Comparison of ENCODE assay signal across 12 mouse cellular contexts in genomic region chr4:116668145-116668544, GRCm38 (mm10). TPM values are rescaled to one million over a fixed set of nuclear protein-coding genes. Genes with fewer than 3 reads are reported as not detected.
DNase-seq lines count a peak whose midpoint lies in the region; ATAC-seq and TF ChIP-seq lines count a peak whose summit lies in the region.
"Had no signal": no experiment of that assay in that cellular context is flagged by ENCODE, and none has a peak within 500 bp of the region (broad histone marks: within the 10 kb centered on the region; RNA-seq: fewer than 3 reads in every experiment).

No protein-coding gene starts in this region.

- H3K9ac ChIP-seq in lung, postnatal 0 days (replicated peaks; ENCODE audit: low read depth) = no peak overlapping the region
- no peak overlapping the region for H3K9ac ChIP-seq in stomach, embryonic 16.5 days (ENCODE audit: low read length)
- H3K9ac ChIP-seq: forebrain, embryonic 12.5 days; lung, embryonic 14.5 days had no signal

- no peaks in the 10 kb centered on the region for H3K27me3 ChIP-seq in lung, postnatal 0 days (replicated peaks; ENCODE audit: insufficient read depth, low read length)
- no peaks in the 10 kb centered on the region for H3K27me3 ChIP-seq in stomach, embryonic 16.5 days (ENCODE audit: control insufficient read depth, insufficient read depth, low read length)
- H3K27me3 ChIP-seq: forebrain, embryonic 12.5 days had no signal

- H3K27ac ChIP-seq in lung, postnatal 0 days (ENCODE audit: low read length) = peak overlapping the region; percentile 22; the same call in 1 of the 2 replicates
- H3K27ac ChIP-seq in stomach, embryonic 16.5 days (ENCODE audit: low read length) = peak overlapping the region; percentile 27; the same call in 1 of the 2 replicates
- H3K27ac ChIP-seq: forebrain, embryonic 12.5 days; layer of hippocampus, adult 2 months had no signal

- no peak overlapping the region for H3K4me2 ChIP-seq in lung, postnatal 0 days (replicated peaks; ENCODE audit: low read depth, low read length)
- H3K4me2 ChIP-seq in stomach, embryonic 16.5 days (ENCODE audit: low read depth, low read length) = no peak overlapping the region
- H3K4me2 ChIP-seq: forebrain, embryonic 12.5 days; lung, embryonic 14.5 days had no signal

- ATAC-seq in lung, postnatal 0 days = peak; percentile 46
- ATAC-seq in stomach, embryonic 16.5 days (ENCODE audit: insufficient read depth, low FRiP score) = no peak

- intact Hi-C loops in left cerebral cortex, postnatal 4 days (cut with DNase I) = no loop called here

- 28% methylated on average over 3 of the region's 3 CpGs for WGBS in lung, postnatal 0 days
- 48% methylated on average over 3 of the region's 3 CpGs for WGBS in stomach, embryonic 16.5 days

- DNase-seq in gastrocnemius, postnatal 25 days = peak; percentile 17
- DNase-seq in gastrocnemius, adult 18-20 months (ENCODE audit: low spot score) = no peak
- peak; percentile 60 for DNase-seq in lung, postnatal 0 days (ENCODE audit: low spot score)
- no peak for DNase-seq in lung, postnatal 14 days
- DNase-seq in kidney, postnatal 14 days = peak; percentile 28
- DNase-seq in left cerebral cortex, postnatal 4 days = no peak
- DNase-seq in cerebellum, adult 8-10 months = no peak
- DNase-seq: cerebellum, postnatal 36 days; lung, embryonic 14.5 days had no signal

- H3K9me3 ChIP-seq in lung, postnatal 0 days (ENCODE audit: low read length) = no peaks in the 10 kb centered on the region
- H3K9me3 ChIP-seq in stomach, embryonic 16.5 days (replicated peaks; ENCODE audit: control insufficient read depth, low read length) = no peaks in the 10 kb centered on the region
- H3K9me3 ChIP-seq: forebrain, embryonic 12.5 days had no signal

- no peaks in the 10 kb centered on the region for H3K4me1 ChIP-seq in lung, postnatal 0 days (ENCODE audit: insufficient read depth, low read depth, low read length)
- 0 out of 2 replicates have a peak, but pooled peaks cover 3% of the 10 kb centered on the region for H3K4me1 ChIP-seq in stomach, embryonic 16.5 days (ENCODE audit: control insufficient read depth, insufficient read depth, low read length)
- H3K4me1 ChIP-seq: forebrain, embryonic 12.5 days had no signal

- no peaks in the 10 kb centered on the region for H3K36me3 ChIP-seq in lung, postnatal 0 days (ENCODE audit: insufficient read depth, low read length)
- no peaks in the 10 kb centered on the region for H3K36me3 ChIP-seq in stomach, embryonic 16.5 days (ENCODE audit: control insufficient read depth, insufficient read depth, low read length)
- H3K36me3 ChIP-seq: forebrain, embryonic 12.5 days had no signal

- TF ChIP-seq CTCF in lung, postnatal 0 days (IDR thresholded peaks at IDR 0.05) = no peak

- peak; percentile 21; the same call in 1 of the 2 replicates for TF ChIP-seq EP300 in lung, postnatal 0 days (IDR thresholded peaks at IDR 0.05)

- H3K4me3 ChIP-seq in lung, postnatal 0 days (ENCODE audit: low read depth, low read length) = no peak overlapping the region
- H3K4me3 ChIP-seq in stomach, embryonic 16.5 days (replicated peaks; ENCODE audit: low read length) = no peak overlapping the region
- H3K4me3 ChIP-seq: forebrain, embryonic 12.5 days; layer of hippocampus, adult 2 months had no signal

RNA-seq across cellular contexts. Expression of gene Akr1a1, which starts 16.7 kb away (rescaled TPM):
- total RNA-seq in gastrocnemius, postnatal 25 days (2021) = 100 to 1,000 TPM; 175 to 184 TPM
- 100 to 1,000 TPM; 182 to 198 TPM for total RNA-seq in gastrocnemius, adult 18-20 months (2021)
- polyA plus RNA-seq in lung, postnatal 0 days (2015; fragmentation: Nextera tagmentation; extraction: Ambion mirVana) = 699 and 734 TPM in 2 replicates
- 784 and 808 TPM in 2 replicates for polyA plus RNA-seq in stomach, embryonic 16.5 days (2015; fragmentation: Nextera tagmentation; extraction: Ambion mirVana)
- total RNA-seq in left cerebral cortex, postnatal 4 days (2021) = 100 to 1,000 TPM; 651 to 668 TPM

RNA-seq across cellular contexts. Expression of gene Prdx1, which starts 17.2 kb away (rescaled TPM):
- total RNA-seq in gastrocnemius, postnatal 25 days (2021) = 100 to 1,000 TPM; 229 to 254 TPM
- 100 to 1,000 TPM; 267 to 272 TPM for total RNA-seq in gastrocnemius, adult 18-20 months (2021)
- 1,065 and 1,091 TPM in 2 replicates for polyA plus RNA-seq in lung, postnatal 0 days (2015; fragmentation: Nextera tagmentation; extraction: Ambion mirVana)
- 1,350 and 1,396 TPM in 2 replicates for polyA plus RNA-seq in stomach, embryonic 16.5 days (2015; fragmentation: Nextera tagmentation; extraction: Ambion mirVana)
- total RNA-seq in left cerebral cortex, postnatal 4 days (2021) = 100 to 1,000 TPM; 170 to 191 TPM

RNA-seq across cellular contexts. Expression of gene Mmachc, which starts 40.1 kb away (rescaled TPM):
- total RNA-seq in gastrocnemius, postnatal 25 days (2021) = 10 to 100 TPM; 29.1 to 33.9 TPM
- total RNA-seq in gastrocnemius, adult 18-20 months (2021) = 10 to 100 TPM; 33.3 to 34.9 TPM
- 6.9 and 7.1 TPM in 2 replicates for polyA plus RNA-seq in lung, postnatal 0 days (2015; fragmentation: Nextera tagmentation; extraction: Ambion mirVana)
- polyA plus RNA-seq in stomach, embryonic 16.5 days (2015; fragmentation: Nextera tagmentation; extraction: Ambion mirVana) = 19.4 and 21.1 TPM in 2 replicates
- total RNA-seq in left cerebral cortex, postnatal 4 days (2021) = 10 to 100 TPM; 14.7 to 15.7 TPM

RNA-seq across cellular contexts. Expression of gene Ccdc163, which starts 40.2 kb away (rescaled TPM):
- 1 to 10 TPM; 2.6 to 3.5 TPM for total RNA-seq in gastrocnemius, postnatal 25 days (2021)
- total RNA-seq in gastrocnemius, adult 18-20 months (2021) = 1 to 10 TPM; 2.2 to 2.6 TPM
- polyA plus RNA-seq in lung, postnatal 0 days (2015; fragmentation: Nextera tagmentation; extraction: Ambion mirVana) = 17.3 and 21.9 TPM in 2 replicates
- 24.8 and 27.6 TPM in 2 replicates for polyA plus RNA-seq in stomach, embryonic 16.5 days (2015; fragmentation: Nextera tagmentation; extraction: Ambion mirVana)
- 1 to 10 TPM; 4.5 to 5.5 TPM for total RNA-seq in left cerebral cortex, postnatal 4 days (2021)

RNA-seq across cellular contexts. Expression of gene Nasp, which starts 40.4 kb away (rescaled TPM):
- 10 to 100 TPM; 12.4 to 12.8 TPM for total RNA-seq in gastrocnemius, postnatal 25 days (2021)
- total RNA-seq in gastrocnemius, adult 18-20 months (2021) = 10 to 100 TPM in 1 of 2 experiments, 1 to 10 TPM in 1; 9.1 to 10.6 TPM
- polyA plus RNA-seq in lung, postnatal 0 days (2015; fragmentation: Nextera tagmentation; extraction: Ambion mirVana) = 22.5 and 24.5 TPM in 2 replicates
- 82.4 and 88.5 TPM in 2 replicates for polyA plus RNA-seq in stomach, embryonic 16.5 days (2015; fragmentation: Nextera tagmentation; extraction: Ambion mirVana)
- total RNA-seq in left cerebral cortex, postnatal 4 days (2021) = 100 to 1,000 TPM; 125 to 130 TPM

Comparison
In these comparisons a context has a peak if more than half of its experiments do, and no peak if none do; other contexts are left out.
1. DNase-seq: peak in gastrocnemius, postnatal 25 days (single experiment), lung, postnatal 0 days (single experiment) and kidney, postnatal 14 days (single experiment); none in gastrocnemius, adult 18-20 months (single experiment), lung, postnatal 14 days (single experiment), left cerebral cortex, postnatal 4 days (single experiment) and cerebellum, adult 8-10 months (single experiment).